Mouse (Mus musculus) layer of hippocampus, adult 6 months (tissue): ENCODE data around the gene Rbm33. TPM values are rescaled to one million over a fixed set of nuclear protein-coding genes. Genes with fewer than 3 reads are reported as not detected.

ENCODE experiments used
- long read RNA-seq, 2 experiments: library from polyadenylated mRNA; unstranded; transcript quantifications; one replicate each; pipeline ENCODE4 v2.0.0; 2019 to 2020
- polyA plus RNA-seq: library from polyadenylated mRNA; unstranded; fragments of <200 nt; fragmentation: Nextera tagmentation; gene quantifications from 2 replicates; pipeline ENCODE4 v1.2.3, GENCODE M21; 2021

Rbm33 gene
- 5.9 and 7.8 TPM in 2 replicates for polyA plus RNA-seq
- long read RNA-seq, experiment 1, partial matches to known transcripts = 3 of 23 reads
- long read RNA-seq, experiment 1, other reads (novel, unspliced or antisense) = 17 of 23 reads
- long read RNA-seq, experiment 2, transcript Rbm33-201 (7 exons, 3,955 nt) = major isoform, 5 of 24 reads
- long read RNA-seq, experiment 2, partial matches to known transcripts = 8 of 24 reads
- long read RNA-seq, experiment 2, other reads (novel, unspliced or antisense) = 11 of 24 reads

DNA sequence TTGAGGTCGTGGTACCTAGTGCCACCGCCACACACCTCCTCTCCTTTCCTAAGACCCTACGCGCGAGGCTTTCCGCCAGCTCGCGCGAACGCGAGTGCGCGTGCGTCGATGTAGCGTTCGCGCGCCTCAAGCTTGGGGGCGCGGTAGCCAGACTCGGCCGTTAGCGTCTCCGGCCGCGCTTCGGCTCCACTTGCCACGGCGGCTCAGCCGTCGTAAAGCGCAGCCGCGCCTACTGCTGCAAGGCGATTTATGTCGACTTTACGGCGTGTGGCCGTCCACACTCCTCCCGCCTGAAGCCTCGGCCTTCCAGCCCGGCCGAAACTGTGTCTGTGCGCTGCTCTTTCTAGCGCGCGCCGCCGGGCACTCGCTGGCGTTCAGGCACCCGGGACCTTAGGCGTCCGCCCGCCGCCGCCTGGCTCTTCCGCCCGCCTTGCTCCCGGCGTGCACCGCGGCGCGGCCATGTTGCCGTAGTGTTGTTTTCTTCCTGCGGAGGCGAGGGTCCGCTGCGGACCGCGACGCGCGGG is at the start of gene Rbm33:
Gene Rbm33 (plus strand): TSS at position 400 of the 524 bp plus-strand sequence.

DNA sequence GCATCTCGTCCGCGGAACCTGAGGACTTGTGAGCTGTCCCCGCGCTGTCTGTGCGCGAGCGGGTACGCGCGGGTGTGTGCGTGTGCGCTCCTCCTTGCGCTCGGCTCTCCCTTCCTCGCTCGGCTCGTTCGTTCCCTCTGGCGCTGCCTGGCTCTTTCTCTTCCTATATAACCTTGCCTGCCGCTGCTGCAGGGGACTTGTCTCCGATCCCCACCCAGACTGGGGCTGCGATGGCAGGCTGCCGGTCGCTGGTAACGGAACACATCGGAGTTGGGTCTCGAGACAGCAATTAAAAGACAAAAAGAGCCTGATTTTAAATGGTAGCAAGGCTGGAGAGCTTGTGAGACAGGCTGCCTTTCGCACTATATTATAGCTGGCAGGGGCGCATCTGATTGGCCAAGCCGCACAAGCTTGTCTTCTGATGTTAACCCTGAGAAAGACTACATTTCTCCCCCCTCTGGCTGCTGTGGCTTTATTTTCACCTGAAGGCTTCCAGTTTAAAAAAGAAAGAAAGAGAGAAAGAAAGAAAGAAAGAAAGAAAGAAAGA is 149.9 kb downstream of the Rbm33 start, which contains the start of gene Shh:
Gene Shh (minus strand): TSS at position 497 of the 547 bp plus-strand sequence.

Other genes with a start within 250 kb of the Rbm33 start
- 90.5 and 119 TPM in 2 replicates for gene Insig1, start 245.8 kb upstream of the Rbm33 start, polyA plus RNA-seq
- gene En2, start 151.4 kb upstream of the Rbm33 start, polyA plus RNA-seq = not detected in 2 replicates
- not detected in 2 replicates for gene Cnpy1, start 71.3 kb upstream of the Rbm33 start, polyA plus RNA-seq
- 0.25 and 0.40 TPM in 2 replicates for gene Shh, start 150.1 kb downstream of the Rbm33 start, polyA plus RNA-seq